Mouse (Mus musculus) lung, adult 2 months (tissue): ENCODE results near the gene Gpc4.

Source experiments
- CTCF ChIP-seq: fragments of 200-500 bp; IDR thresholded peaks from 2 replicates; pipeline ENCODE4 v1.5.1; 2011; ENCODE audit warnings: mild to moderate bottlenecking, low read length, control low read depth; ENCODE audit not compliant: insufficient read depth
- POLR2A ChIP-seq: fragments of 200-500 bp; IDR thresholded peaks from 2 replicates; pipeline ENCODE4 v1.6.1; 2011; ENCODE audit warnings: low read depth, mild to moderate bottlenecking, control low read depth, low read length, borderline replicate concordance; ENCODE audit errors: extremely low read depth

- TF ChIP-seq POLR2A (no peak), CTCF (no peak)
These were observed 18.7 kb upstream of the Gpc4 start for GRCm38 (mm10) chrX:52183551-52184442.
